In the genomic region with DNA sequence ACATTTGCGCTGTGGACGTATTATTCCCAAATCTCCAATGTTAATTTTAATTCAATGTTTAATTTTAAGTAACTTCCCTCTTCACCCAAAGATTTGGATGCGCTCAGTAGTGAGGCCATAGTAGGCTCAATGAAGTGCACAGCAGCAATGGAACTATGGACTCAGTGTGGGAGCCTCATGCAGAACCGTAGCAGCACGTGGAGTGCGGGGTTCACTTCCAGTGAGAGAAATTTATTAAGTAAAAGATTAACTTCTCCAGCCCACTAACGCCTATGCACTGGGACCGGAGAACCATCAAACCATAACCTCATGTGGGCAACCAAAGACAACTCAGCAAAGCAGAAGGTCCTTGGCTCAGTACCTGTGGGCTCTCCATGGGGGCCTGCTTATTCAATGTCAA, we compare ENCODE assay signal across 21 mouse cellular contexts. TPM values are rescaled to one million over a fixed set of nuclear protein-coding genes. Genes with fewer than 3 reads are reported as not detected.
DNase-seq lines count a peak whose midpoint lies in the region; ATAC-seq lines count a peak whose summit lies in the region.
"Had no signal": no experiment of that assay in that cellular context is flagged by ENCODE, and none has a peak within 500 bp of the region (broad histone marks: within the 10 kb centered on the region; RNA-seq: fewer than 3 reads in every experiment).

No protein-coding gene starts in this region.

- no peaks in the 10 kb centered on the region for H3K36me3 ChIP-seq in midbrain, embryonic 10.5 days
- no peaks in the 10 kb centered on the region for H3K36me3 ChIP-seq in midbrain, embryonic 13.5 days
- H3K36me3 ChIP-seq in kidney, embryonic 14.5 days (ENCODE audit: control insufficient read depth, insufficient read depth, low read length) = no peaks in the 10 kb centered on the region
- H3K36me3 ChIP-seq in embryonic facial prominence, embryonic 10.5 days (replicated peaks) = no peaks in the 10 kb centered on the region
- H3K36me3 ChIP-seq: embryonic facial prominence, embryonic 15.5 days; forebrain, embryonic 15.5 days; heart, embryonic 15.5 days; hindbrain, embryonic 13.5 days had no signal

- H3K27me3 ChIP-seq in midbrain, embryonic 10.5 days (ENCODE audit: low read depth, poor library complexity, severe bottlenecking) = no peaks in the 10 kb centered on the region; the same call in 1 of the 2 replicates
- H3K27me3 ChIP-seq in midbrain, embryonic 13.5 days = no peaks in the 10 kb centered on the region
- no peaks in the 10 kb centered on the region for H3K27me3 ChIP-seq in kidney, embryonic 14.5 days (ENCODE audit: control insufficient read depth, insufficient read depth, low read length)
- no peaks in the 10 kb centered on the region for H3K27me3 ChIP-seq in embryonic facial prominence, embryonic 10.5 days (replicated peaks; ENCODE audit: low read depth, poor library complexity, severe bottlenecking)
- H3K27me3 ChIP-seq: embryonic facial prominence, embryonic 15.5 days; forebrain, embryonic 15.5 days; heart, embryonic 15.5 days; hindbrain, embryonic 13.5 days had no signal

- 84% methylated on average over 8 of the region's 8 CpGs for WGBS in midbrain, embryonic 10.5 days
- WGBS in midbrain, embryonic 13.5 days = 76% methylated on average over 8 of the region's 8 CpGs
- WGBS in kidney, embryonic 14.5 days = 77% methylated on average over 8 of the region's 8 CpGs
- WGBS in embryonic facial prominence, embryonic 10.5 days = 86% methylated on average over 8 of the region's 8 CpGs

- ATAC-seq in midbrain, embryonic 13.5 days = no peak
- peak; percentile 55; the same call in 1 of the 2 replicates for ATAC-seq in kidney, embryonic 14.5 days (ENCODE audit: low FRiP score, low TSS enrichment)
- ATAC-seq in erythroblast, adult 5-6 weeks (replicated peaks; ENCODE audit: low FRiP score, poor library complexity, severe bottlenecking) = no peak
- no peak for ATAC-seq in megakaryocyte progenitor cell, adult 5-6 weeks (replicated peaks; ENCODE audit: poor library complexity)

- 0 out of 2 replicates have a peak overlapping the region, but pooled peaks have one; percentile 6 for H3K27ac ChIP-seq in midbrain, embryonic 10.5 days (replicated peaks)
- H3K27ac ChIP-seq in midbrain, embryonic 13.5 days = no peak overlapping the region
- H3K27ac ChIP-seq in kidney, embryonic 14.5 days (ENCODE audit: low read depth, low read length) = no peak overlapping the region
- no peak overlapping the region for H3K27ac ChIP-seq in embryonic facial prominence, embryonic 10.5 days (replicated peaks)
- H3K27ac ChIP-seq: embryonic facial prominence, embryonic 15.5 days; forebrain, embryonic 15.5 days; heart, adult 2 months; heart, embryonic 15.5 days had no signal

- no peak overlapping the region for H3K4me2 ChIP-seq in midbrain, embryonic 13.5 days (replicated peaks)
- no peak overlapping the region for H3K4me2 ChIP-seq in kidney, embryonic 14.5 days (replicated peaks; ENCODE audit: low read depth, low read length)
- H3K4me2 ChIP-seq: embryonic facial prominence, embryonic 15.5 days; forebrain, embryonic 15.5 days; heart, embryonic 11.5 days; heart, embryonic 15.5 days had no signal

- DNase-seq in midbrain, embryonic 10.5 days (ENCODE audit: low spot score) = no peak
- DNase-seq in kidney, postnatal 10 days = peak; percentile 52
- no peak for DNase-seq in cerebellum, postnatal 25 days
- DNase-seq in embryonic facial prominence, embryonic 10.5 days (ENCODE audit: low spot score) = no peak
- DNase-seq: adrenal gland, postnatal 10 days; cerebellum, adult 11 months; cerebellum, adult 9-10 months; cerebellum, postnatal 36 days; gastrocnemius, postnatal 10 days; heart, adult 2 months; heart, postnatal 14 days had no signal

- no peak overlapping the region for H3K9ac ChIP-seq in midbrain, embryonic 13.5 days (replicated peaks)
- no peak overlapping the region for H3K9ac ChIP-seq in kidney, embryonic 14.5 days (ENCODE audit: low read depth, low read length)
- H3K9ac ChIP-seq: embryonic facial prominence, embryonic 15.5 days; forebrain, embryonic 15.5 days; heart, embryonic 15.5 days; hindbrain, embryonic 13.5 days had no signal

- peaks cover 35% of the 10 kb centered on the region for H3K4me1 ChIP-seq in midbrain, embryonic 10.5 days
- H3K4me1 ChIP-seq in midbrain, embryonic 13.5 days (replicated peaks) = peaks cover 22% of the 10 kb centered on the region
- no peaks in the 10 kb centered on the region for H3K4me1 ChIP-seq in kidney, embryonic 14.5 days (ENCODE audit: control insufficient read depth, insufficient read depth, low read length)
- H3K4me1 ChIP-seq in embryonic facial prominence, embryonic 10.5 days = peaks cover 14% of the 10 kb centered on the region
- H3K4me1 ChIP-seq: embryonic facial prominence, embryonic 15.5 days; heart, embryonic 15.5 days had no signal

- H3K9me3 ChIP-seq in midbrain, embryonic 10.5 days (replicated peaks) = no peaks in the 10 kb centered on the region
- no peaks in the 10 kb centered on the region for H3K9me3 ChIP-seq in midbrain, embryonic 13.5 days
- H3K9me3 ChIP-seq in kidney, embryonic 14.5 days (ENCODE audit: control insufficient read depth, low read length) = no peaks in the 10 kb centered on the region
- H3K9me3 ChIP-seq in embryonic facial prominence, embryonic 10.5 days = no peaks in the 10 kb centered on the region
- H3K9me3 ChIP-seq: embryonic facial prominence, embryonic 15.5 days; forebrain, embryonic 15.5 days; heart, embryonic 15.5 days; hindbrain, embryonic 13.5 days had no signal

- H3K4me3 ChIP-seq in midbrain, embryonic 10.5 days = no peak overlapping the region
- H3K4me3 ChIP-seq in midbrain, embryonic 13.5 days (replicated peaks) = no peak overlapping the region
- H3K4me3 ChIP-seq in kidney, embryonic 14.5 days (ENCODE audit: low read length) = no peak overlapping the region
- H3K4me3 ChIP-seq in embryonic facial prominence, embryonic 10.5 days = no peak overlapping the region
- H3K4me3 ChIP-seq: embryonic facial prominence, embryonic 15.5 days; forebrain, embryonic 15.5 days; heart, adult 2 months; heart, embryonic 15.5 days; hindbrain, embryonic 13.5 days had no signal

RNA-seq across cellular contexts. Expression of gene Ttc30a1, which starts 34.4 kb away (rescaled TPM):
- 11.8 and 12.0 TPM in 2 replicates for polyA plus RNA-seq in midbrain, embryonic 10.5 days (2016; fragmentation: Nextera tagmentation; extraction: Ambion mirVana)
- 8.5 TPM in 2 replicates for polyA plus RNA-seq in midbrain, embryonic 13.5 days (2015; fragmentation: Nextera tagmentation; extraction: Ambion mirVana)
- polyA plus RNA-seq in kidney, embryonic 14.5 days (2014; fragmentation: Nextera tagmentation; extraction: Ambion mirVana) = 7.3 and 8.5 TPM in 2 replicates
- total RNA-seq in erythroblast, adult 5-6 weeks (2015; ENCODE audit: low replicate concordance) = 0.42 TPM in 1 of 2 replicates, not detected in the other
- total RNA-seq in erythroblast, adult 5-6 weeks (2017; ENCODE audit: low replicate concordance) = 0.17 and 1.7 TPM in 2 replicates
- polyA plus RNA-seq in embryonic facial prominence, embryonic 10.5 days (2016; fragmentation: Nextera tagmentation; extraction: Ambion mirVana) = 11.5 and 11.7 TPM in 2 replicates
- 4.0 and 4.3 TPM in 2 replicates for total RNA-seq in megakaryocyte progenitor cell, adult 5-6 weeks (2015)
- 3.6 and 3.7 TPM in 2 replicates for total RNA-seq in megakaryocyte progenitor cell, adult 5-6 weeks (2017)
- total RNA-seq: MEL had no signal

RNA-seq across cellular contexts. Expression of gene Ttc30a2, which starts 38.2 kb away (rescaled TPM):
- 0.39 and 0.58 TPM in 2 replicates for polyA plus RNA-seq in midbrain, embryonic 10.5 days (2016; fragmentation: Nextera tagmentation; extraction: Ambion mirVana)
- polyA plus RNA-seq in midbrain, embryonic 13.5 days (2015; fragmentation: Nextera tagmentation; extraction: Ambion mirVana) = 1.1 and 1.6 TPM in 2 replicates
- polyA plus RNA-seq in kidney, embryonic 14.5 days (2014; fragmentation: Nextera tagmentation; extraction: Ambion mirVana) = 0.46 and 0.76 TPM in 2 replicates
- total RNA-seq in erythroblast, adult 5-6 weeks (2015; ENCODE audit: low replicate concordance) = not detected in 2 replicates
- total RNA-seq in erythroblast, adult 5-6 weeks (2017; ENCODE audit: low replicate concordance) = 0.43 TPM in 1 of 2 replicates, not detected in the other
- 0.23 and 0.65 TPM in 2 replicates for polyA plus RNA-seq in embryonic facial prominence, embryonic 10.5 days (2016; fragmentation: Nextera tagmentation; extraction: Ambion mirVana)
- total RNA-seq in megakaryocyte progenitor cell, adult 5-6 weeks (2015) = not detected in 2 replicates
- 0.10 TPM in 1 of 2 replicates, not detected in the other for total RNA-seq in megakaryocyte progenitor cell, adult 5-6 weeks (2017)
- total RNA-seq: MEL had no signal
